Mouse (Mus musculus) kidney, postnatal 0 days (tissue): ENCODE results near the gene Mcpt1. TPM values are rescaled to one million over a fixed set of nuclear protein-coding genes. Genes with fewer than 3 reads are reported as not detected.
"Not testable (repeated sequence)": the region's sequence is repeated elsewhere in the genome, so short reads cannot be mapped to it uniquely, and the experiment has no call there.

ENCODE experiments used
- ATAC-seq: fragments of 200-750 bp; cut with Nextera tagmentation; replicated peaks from 2 replicates; pipeline ENCODE4 v1.8.0; 2017; ENCODE audit warnings: low read depth, moderate number of reproducible peaks, moderate TSS enrichment, moderate library complexity; ENCODE audit not compliant: low FRiP score
- DNase-seq: peaks from one replicate; pipeline ENCODE4 v3.0.0-alpha.2; 2016; ENCODE audit warnings: low spot score
- H3K27ac ChIP-seq: fragments of 300-500 bp; sonication (generic); 2 replicates; pipeline ENCODE4 v1.5.1; 2014; ENCODE audit warnings: mild to moderate bottlenecking
- H3K27me3 ChIP-seq: fragments of 300-500 bp; sonication (generic); 2 replicates; pipeline ENCODE4 v1.6.1; 2014; ENCODE audit warnings: low read length, mixed read lengths; ENCODE audit not compliant: insufficient read depth
- H3K36me3 ChIP-seq: fragments of 300-500 bp; sonication (generic); 2 replicates; pipeline ENCODE4 v1.6.1; 2014; ENCODE audit warnings: low read length, mixed read lengths; ENCODE audit not compliant: insufficient read depth
- H3K4me1 ChIP-seq: fragments of 300-500 bp; sonication (generic); replicated peaks from 2 replicates; pipeline ENCODE4 v1.6.1; 2014; ENCODE audit warnings: antibody characterized with exemption, low read length, mixed read lengths; ENCODE audit not compliant: insufficient read depth
- H3K4me2 ChIP-seq: fragments of 300-500 bp; sonication (generic); 2 replicates; pipeline ENCODE4 v1.6.1; 2014; ENCODE audit warnings: mild to moderate bottlenecking, low read length, moderate library complexity, mixed read lengths
- H3K4me3 ChIP-seq: fragments of 300-500 bp; sonication (generic); replicated peaks from 2 replicates; pipeline ENCODE4 v1.5.1; 2014; ENCODE audit warnings: low read depth, low read length
- H3K9ac ChIP-seq: fragments of 300-500 bp; sonication (generic); 2 replicates; pipeline ENCODE4 v1.6.1; 2014; ENCODE audit warnings: low read depth, low read length
- H3K9me3 ChIP-seq: fragments of 300-500 bp; sonication (generic); replicated peaks from 2 replicates; pipeline ENCODE4 v1.6.1; 2016; ENCODE audit warnings: low read length, inconsistent platforms, mixed read lengths
- CTCF ChIP-seq: IDR thresholded peaks from 2 replicates; pipeline ENCODE4 v1.5.1; 2016; ENCODE audit warnings: antibody characterized with exemption, low read depth, mild to moderate bottlenecking, moderate library complexity
- WGBS: fragments of 180-500 bp; shearing (Covaris S2); extraction: QIAGEN DNeasy Blood & Tissue Kit; methylation state at CpG from one replicate; pipeline ENCODE4 v1.1.7; 2014; 5-methylcytosine and 5-hydroxymethylcytosine counted together
- polyA plus RNA-seq: library from polyadenylated mRNA; unstranded; fragments of >200 nt; fragmentation: Nextera tagmentation; extraction: Ambion mirVana; gene quantifications from 2 replicates; pipeline ENCODE4 v1.2.1, GENCODE M21; 2015

The Mcpt1 gene
- polyA plus RNA-seq, 1 experiment from 2014 or later: not detected

- ATAC-seq (no peak), DNase-seq (no peak)
- no peaks in the 10 kb centered on the region for H3K27me3 ChIP-seq
- H3K9ac ChIP-seq: no peak overlapping the region
- no peak overlapping the region for H3K4me3 ChIP-seq
- H3K4me2 ChIP-seq: no peak overlapping the region
- no peaks in the 10 kb centered on the region for H3K9me3 ChIP-seq
- no peaks in the 10 kb centered on the region for H3K36me3 ChIP-seq
- 49% methylated on average over 2 of the region's 2 CpGs for WGBS
- TF ChIP-seq CTCF: no peak
- no peak overlapping the region for H3K27ac ChIP-seq
- H3K4me1 ChIP-seq: no peaks in the 10 kb centered on the region
Observed at GRCm38 (mm10) chr14:56034433-56034832, 16.7 kb downstream of the Mcpt1 start.

- H3K4me1 ChIP-seq, H3K27ac ChIP-seq, H3K27me3 ChIP-seq, DNase-seq, H3K9me3 ChIP-seq, H3K36me3 ChIP-seq, ATAC-seq, H3K9ac ChIP-seq, H3K4me2 ChIP-seq, H3K4me3 ChIP-seq: not testable (repeated sequence)
- WGBS: 79% methylated on average over 1 of the region's 1 CpGs
Observed at GRCm38 (mm10) chr14:56041792-56042191, 24.0 kb downstream of the Mcpt1 start, which contains the start of gene Mcpt2. Mcpt2 (plus strand) TSS chr14:56042041.

- Histone ChIP-seq H3K36me3 (no peaks in the 10 kb centered on the region), H3K4me1 (no peaks in the 10 kb centered on the region), H3K9me3 (no peaks in the 10 kb centered on the region), H3K27ac (no peak overlapping the region), H3K4me2 (no peak overlapping the region), H3K4me3 (no peak overlapping the region), H3K9ac (no peak overlapping the region), H3K27me3 (no peaks in the 10 kb centered on the region)
- ATAC-seq: no peak
- no peak for DNase-seq
- no peak for TF ChIP-seq CTCF
- WGBS: 66% methylated on average over 3 of the region's 3 CpGs
Observed at GRCm38 (mm10) chr14:56055408-56055807, 37.6 kb downstream of the Mcpt1 start.

GRCm38 (mm10) chr14:56057722-56058121 lies 40.0 kb downstream of the Mcpt1 start:
- 86% methylated on average over 4 of the region's 4 CpGs for WGBS
- ATAC-seq (no peak), DNase-seq (no peak)
- H3K27me3 ChIP-seq: no peaks in the 10 kb centered on the region
- no peaks in the 10 kb centered on the region for H3K4me1 ChIP-seq
- H3K36me3 ChIP-seq: no peaks in the 10 kb centered on the region
- no peak overlapping the region for H3K27ac ChIP-seq
- no peak overlapping the region for H3K4me2 ChIP-seq
- no peaks in the 10 kb centered on the region for H3K9me3 ChIP-seq
- no peak for TF ChIP-seq CTCF
- H3K9ac ChIP-seq: no peak overlapping the region
- no peak overlapping the region for H3K4me3 ChIP-seq

GRCm38 (mm10) chr14:56062213-56062612 lies 44.4 kb downstream of the Mcpt1 start, which contains the start of gene Mcpt4:
Mcpt4 (minus strand) TSS chr14:56062313.
- WGBS: 69% methylated on average over 3 of the region's 3 CpGs
- H3K27ac ChIP-seq, ATAC-seq, DNase-seq, H3K9ac ChIP-seq, H3K36me3 ChIP-seq, H3K4me1 ChIP-seq, H3K27me3 ChIP-seq, H3K4me2 ChIP-seq, H3K4me3 ChIP-seq, H3K9me3 ChIP-seq: not testable (repeated sequence)

Other genes with a start within 250 kb of the Mcpt1 start
- 10.0 and 10.6 TPM in 2 replicates for gene Adcy4, start 233.9 kb upstream of the Mcpt1 start, polyA plus RNA-seq
- 20.4 and 24.7 TPM in 2 replicates for gene Ripk3, start 229.1 kb upstream of the Mcpt1 start, polyA plus RNA-seq
- gene Nfatc4, start 194.8 kb upstream of the Mcpt1 start, polyA plus RNA-seq: 16.8 and 19.7 TPM in 2 replicates
- 8.4 and 8.9 TPM in 2 replicates for gene Nynrin, start 164.0 kb upstream of the Mcpt1 start, polyA plus RNA-seq
- gene Cbln3, start 133.6 kb upstream of the Mcpt1 start, polyA plus RNA-seq: 0.20 and 0.28 TPM in 2 replicates
- gene Khnyn, start 133.0 kb upstream of the Mcpt1 start, polyA plus RNA-seq: 8.1 and 9.8 TPM in 2 replicates
- 85.3 and 86.0 TPM in 2 replicates for gene Sdr39u1, start 117.7 kb upstream of the Mcpt1 start, polyA plus RNA-seq
- 1.8 and 5.8 TPM in 2 replicates for gene Cma1, start 73.3 kb upstream of the Mcpt1 start, polyA plus RNA-seq
- not detected in 2 replicates for gene Cma2, start 67.0 kb upstream of the Mcpt1 start, polyA plus RNA-seq
- not detected in 2 replicates for gene Mcpt9, start 12.5 kb downstream of the Mcpt1 start, polyA plus RNA-seq
- gene Mcpt2, start 24.1 kb downstream of the Mcpt1 start, polyA plus RNA-seq: not detected in 2 replicates
- gene Mcpt4, start 44.3 kb downstream of the Mcpt1 start, polyA plus RNA-seq: 0.24 TPM in 1 of 2 replicates, not detected in the other
- 0.14 TPM in 1 of 2 replicates, not detected in the other for gene Mcpt8, start 67.3 kb downstream of the Mcpt1 start, polyA plus RNA-seq
- not detected in 2 replicates for gene Ctsg, start 84.6 kb downstream of the Mcpt1 start, polyA plus RNA-seq
- not detected in 2 replicates for gene Gzme, start 102.7 kb downstream of the Mcpt1 start, polyA plus RNA-seq
- not detected in 2 replicates for gene Gzmd, start 114.6 kb downstream of the Mcpt1 start, polyA plus RNA-seq
- gene Gzmg, start 141.6 kb downstream of the Mcpt1 start, polyA plus RNA-seq: not detected in 2 replicates
- gene Gzmn, start 156.6 kb downstream of the Mcpt1 start, polyA plus RNA-seq: not detected in 2 replicates
- not detected in 2 replicates for gene Gzmf, start 193.4 kb downstream of the Mcpt1 start, polyA plus RNA-seq
- gene Gzmc, start 216.7 kb downstream of the Mcpt1 start, polyA plus RNA-seq: not detected in 2 replicates
- 0.09 TPM in 1 of 2 replicates, not detected in the other for gene Gzmb, start 244.3 kb downstream of the Mcpt1 start, polyA plus RNA-seq